Mouse (Mus musculus) R1 (cell line): ENCODE measurements around the gene Fam184b.

Experiments
- DNase-seq: peaks from one replicate; pipeline ENCODE4 v3.0.0-alpha.2; 2018; ENCODE audit warnings: low read depth, low spot score

Fam184b gene

DNA sequence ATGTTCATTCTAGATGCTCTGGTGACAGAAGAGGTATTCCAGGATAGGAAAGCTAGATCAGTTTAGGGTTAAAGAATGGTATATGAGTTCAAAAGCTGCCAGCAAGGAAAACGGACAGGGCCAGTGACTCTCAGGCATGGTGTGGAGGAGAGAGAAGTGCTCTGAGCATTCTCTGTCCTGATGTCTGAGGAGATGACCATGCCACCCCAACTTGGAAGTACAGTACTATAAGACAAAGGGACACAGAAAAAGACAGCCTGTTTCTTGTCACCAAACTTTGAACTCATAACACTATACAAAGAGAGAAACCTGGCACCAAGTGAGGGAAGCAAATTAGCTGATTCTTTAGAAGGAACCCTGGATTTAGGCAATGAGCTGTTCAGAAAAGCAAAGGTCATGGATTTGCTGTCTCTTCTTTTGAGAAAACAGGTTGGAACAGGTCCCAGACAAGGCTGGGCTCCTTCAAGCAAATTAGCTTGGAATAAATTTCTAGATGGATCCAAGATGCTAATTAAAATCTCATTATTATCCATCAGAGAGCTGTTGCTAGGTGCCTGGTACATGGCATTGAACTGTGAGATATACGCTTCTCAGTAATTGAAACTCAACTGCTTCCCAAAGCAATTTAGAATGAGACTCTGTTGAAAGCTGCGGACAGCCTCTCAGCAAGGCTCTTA, 43.9 kb downstream of the Fam184b start:
- no peak for DNase-seq

DNA sequence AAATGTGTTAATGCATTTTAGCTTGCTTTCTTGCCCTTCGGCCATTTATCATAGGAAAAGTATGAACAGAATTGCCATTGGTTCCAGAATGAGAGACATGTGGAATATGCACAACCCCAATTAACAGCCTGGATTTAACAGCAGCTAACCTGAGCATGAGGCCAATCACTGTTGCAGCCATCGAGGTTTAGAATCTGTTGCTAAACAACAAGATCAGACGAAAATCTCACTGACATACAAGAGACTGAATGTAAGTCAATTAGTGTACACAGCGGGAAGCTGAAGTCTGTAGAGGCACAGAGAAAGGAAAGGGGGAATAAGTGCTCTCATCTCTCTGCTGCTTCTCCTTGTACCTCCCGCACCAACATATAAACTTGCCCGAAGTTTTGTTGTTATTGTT, 46.1 kb downstream of the Fam184b start:
- DNase-seq = peak; percentile 42

DNA sequence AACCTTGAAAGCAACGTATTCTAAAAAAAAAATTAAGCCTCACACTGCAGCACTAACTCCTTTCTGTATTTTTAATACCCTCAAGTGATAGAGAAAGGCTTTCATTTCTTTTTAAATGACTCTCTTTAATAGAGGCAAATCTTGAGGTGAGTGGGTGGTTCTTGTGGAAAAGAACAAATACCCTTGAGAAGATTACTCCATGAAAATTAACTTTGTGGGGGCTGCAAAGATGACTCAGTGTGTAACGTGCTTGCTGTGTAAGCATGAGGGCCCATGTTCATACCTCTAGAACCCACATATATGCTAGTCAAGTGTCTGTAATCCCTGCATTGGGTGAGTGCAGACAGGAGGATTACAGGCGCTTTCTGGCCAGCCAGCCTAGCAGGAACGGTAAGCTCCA, 49.3 kb downstream of the Fam184b start:
- no peak for DNase-seq

DNA sequence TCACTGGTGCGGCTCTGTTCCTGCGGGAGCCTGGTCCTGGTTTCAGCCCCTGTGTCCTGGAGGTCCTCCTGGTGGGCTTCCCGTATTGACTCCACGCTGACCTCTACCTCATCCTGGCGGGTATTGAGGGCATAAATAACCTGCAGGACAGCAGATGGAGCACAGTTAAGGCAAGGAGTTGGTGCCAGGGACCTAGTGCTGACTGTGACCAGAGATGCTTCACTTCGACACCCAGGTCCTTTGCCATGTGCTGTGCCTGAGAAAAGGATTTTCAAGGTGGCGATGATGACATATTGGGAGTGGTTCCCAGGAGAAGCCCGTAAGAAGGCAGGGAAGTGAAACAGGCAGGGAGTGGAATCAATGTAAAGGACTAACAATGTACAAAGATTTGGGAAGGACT, 54.8 kb downstream of the Fam184b start:
- no peak for DNase-seq

DNA sequence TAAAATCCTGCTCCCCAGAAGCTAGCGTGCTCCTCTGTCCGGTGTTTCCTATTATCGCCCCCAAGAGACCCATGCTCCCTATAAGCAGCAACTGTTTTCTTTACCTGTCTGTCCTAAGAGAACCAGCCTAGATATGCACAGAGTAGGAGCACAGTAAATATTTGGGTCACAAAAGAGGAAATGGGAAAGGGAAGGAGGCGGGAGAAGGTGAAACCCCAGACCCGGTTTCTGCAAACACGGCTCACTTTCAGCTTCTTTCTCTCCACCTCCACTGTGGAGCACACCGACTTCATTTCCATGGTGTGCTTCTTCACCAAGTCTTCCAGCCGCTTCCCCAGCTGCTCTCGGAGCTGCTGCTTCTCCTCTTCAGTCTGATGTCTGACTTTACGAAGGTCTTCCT, 59.1 kb downstream of the Fam184b start:
- no peak for DNase-seq

DNA sequence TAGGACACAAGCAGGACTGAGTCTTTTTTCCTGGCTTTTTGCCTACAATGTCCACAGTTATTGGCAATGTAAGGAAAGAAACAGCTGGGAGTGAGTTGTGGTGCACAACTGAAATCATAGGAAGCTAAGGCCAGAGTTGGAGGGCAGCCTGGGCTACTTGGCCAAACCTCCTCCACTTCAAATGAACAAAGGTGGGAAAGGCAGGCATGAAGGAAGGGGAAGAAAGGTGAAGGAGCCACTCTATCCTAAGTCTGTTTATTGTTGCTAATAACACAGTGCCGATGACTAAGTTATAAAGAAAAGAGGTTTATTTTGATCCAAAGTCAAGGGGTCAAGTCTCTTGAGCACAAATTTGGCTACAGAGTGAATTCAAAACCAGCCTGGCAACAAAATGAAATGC, 62.0 kb downstream of the Fam184b start:
- DNase-seq = no peak

DNA sequence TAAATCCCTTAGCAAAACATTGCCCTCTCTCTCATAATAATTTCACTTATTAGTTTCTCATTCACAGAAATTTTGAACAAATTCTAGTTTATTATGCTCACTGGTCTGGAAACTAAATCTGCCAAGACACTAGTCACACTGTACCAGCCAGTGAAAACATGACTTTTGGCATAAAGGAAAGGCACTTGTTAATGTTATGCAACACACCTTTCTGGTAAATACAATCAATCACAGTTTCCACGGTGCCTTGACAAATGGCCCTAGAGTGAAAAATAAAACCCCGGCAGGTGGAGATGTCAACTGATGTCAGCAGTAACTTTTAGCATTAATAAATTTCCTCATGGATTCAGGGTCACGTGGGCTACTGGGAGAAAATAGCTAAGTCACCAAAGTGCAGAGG, 62.7 kb downstream of the Fam184b start:
- no peak for DNase-seq

DNA sequence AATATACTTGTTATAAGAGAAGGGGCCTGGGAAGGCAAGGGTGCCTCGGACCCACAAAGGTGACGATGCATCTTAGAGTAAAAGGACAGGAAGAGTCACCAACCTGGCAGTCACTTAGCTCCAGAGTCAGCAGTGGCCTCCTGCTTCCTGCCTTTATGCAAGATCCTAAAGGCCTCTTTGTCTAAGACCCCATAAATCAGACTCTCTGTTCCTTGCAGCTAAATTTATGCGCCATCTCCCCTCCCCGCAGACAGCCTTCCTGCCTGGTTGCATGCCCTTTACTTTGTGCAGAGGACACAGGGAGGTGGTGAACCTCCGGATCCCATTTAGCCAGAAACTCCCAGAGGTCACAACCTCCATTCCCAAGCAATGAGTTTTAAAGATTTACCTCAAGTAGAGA, 66.6 kb downstream of the Fam184b start:
- DNase-seq = peak; percentile 23

DNA sequence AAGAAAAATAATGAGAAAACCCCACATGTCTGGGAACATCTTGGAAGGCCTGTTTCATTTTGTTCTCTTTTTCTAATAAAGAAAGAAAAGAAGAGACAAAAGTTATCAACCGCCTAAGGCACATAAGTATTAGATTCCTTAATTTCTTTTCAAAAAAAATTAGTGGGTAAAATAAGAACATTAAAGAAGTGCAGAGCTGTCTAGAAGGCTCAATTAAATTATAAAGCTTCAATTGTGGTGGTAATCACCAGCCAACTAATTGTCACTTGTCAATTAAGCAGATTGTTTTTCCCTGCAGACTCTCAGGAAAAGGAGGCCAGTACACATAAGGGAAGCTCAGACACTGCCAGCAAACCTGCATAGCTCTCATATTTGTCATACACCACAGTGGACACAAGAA, 73.6 kb downstream of the Fam184b start:
- DNase-seq = no peak

DNA sequence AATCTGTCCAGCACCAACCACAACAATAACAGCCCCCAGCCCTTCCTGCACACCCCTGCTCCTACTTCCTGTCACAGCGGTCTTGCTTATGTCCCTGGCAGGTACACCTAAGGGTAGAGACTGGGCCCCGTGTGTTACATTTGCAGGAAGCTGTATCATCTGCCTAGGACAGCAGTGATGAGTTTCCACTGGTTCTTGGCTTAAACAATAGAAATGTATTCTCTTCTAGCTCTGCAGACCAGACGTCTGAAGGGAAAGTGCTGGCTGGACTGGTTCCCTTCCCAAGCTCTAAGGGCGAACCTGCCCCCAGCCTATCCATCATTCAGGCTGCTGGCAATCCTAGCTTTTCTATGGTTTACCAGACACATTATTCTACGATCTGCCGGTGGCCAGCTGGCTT, 75.4 kb downstream of the Fam184b start:
- no peak for DNase-seq

DNA sequence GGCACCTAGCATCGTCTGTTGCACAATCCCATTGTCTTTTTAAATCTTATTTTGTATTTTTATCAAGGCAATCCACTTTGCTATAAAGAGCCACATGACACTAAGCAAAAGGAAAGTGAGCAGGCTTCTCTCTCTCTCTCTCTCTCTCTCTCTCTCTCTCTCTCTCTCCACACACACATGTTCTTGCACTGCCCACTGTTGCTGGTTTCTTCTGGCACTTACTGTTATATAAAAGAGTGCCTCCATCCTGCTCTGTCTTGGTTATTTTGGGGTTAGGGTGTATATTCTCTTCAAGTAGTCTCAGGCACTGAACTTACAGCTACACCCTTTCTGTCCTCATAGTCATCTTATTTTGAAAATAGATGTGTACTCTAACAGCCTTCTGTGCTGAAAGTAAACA, 89.8 kb downstream of the Fam184b start:
- DNase-seq = no peak

DNA sequence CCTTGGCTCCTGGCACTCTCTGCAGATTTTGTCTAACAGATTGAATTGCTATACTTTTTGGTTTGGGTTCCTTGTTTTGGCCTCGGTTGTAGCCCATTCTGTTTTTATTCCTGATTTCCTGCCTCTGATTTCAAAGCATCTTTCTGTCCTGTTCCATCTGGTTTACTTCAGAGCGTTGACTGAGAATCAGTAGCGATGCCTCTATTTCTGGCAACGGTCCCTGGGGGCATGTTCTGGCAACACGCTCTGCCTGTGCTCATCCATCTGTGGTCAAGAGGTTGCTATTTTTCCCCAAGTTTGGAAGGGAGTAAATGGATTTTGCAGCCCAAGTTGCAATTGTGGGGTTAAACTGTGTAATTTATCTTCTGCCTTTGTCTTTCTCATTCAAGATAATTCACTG, 96.0 kb downstream of the Fam184b start:
- no peak for DNase-seq

DNA sequence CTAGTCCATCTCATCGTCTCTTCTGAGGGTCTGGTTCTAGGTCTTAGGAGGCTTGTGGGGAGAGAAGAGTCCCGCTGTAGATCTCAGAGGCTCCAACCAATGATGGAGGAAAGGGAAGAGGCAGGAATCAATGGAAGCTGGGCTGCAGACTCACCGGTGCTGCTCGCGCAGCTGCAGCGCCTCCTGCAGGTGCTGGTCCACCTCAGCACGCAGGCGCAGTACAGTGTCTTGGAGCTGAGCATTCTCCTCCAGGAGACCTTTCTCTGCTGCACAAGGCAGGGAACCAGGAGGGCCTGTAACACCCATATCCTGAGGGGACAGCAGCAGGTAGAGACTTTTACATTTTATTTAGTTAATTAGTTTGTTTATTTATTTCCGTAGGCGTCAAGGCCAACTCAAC, 99.9 kb downstream of the Fam184b start:
- peak; percentile 77 for DNase-seq

DNA sequence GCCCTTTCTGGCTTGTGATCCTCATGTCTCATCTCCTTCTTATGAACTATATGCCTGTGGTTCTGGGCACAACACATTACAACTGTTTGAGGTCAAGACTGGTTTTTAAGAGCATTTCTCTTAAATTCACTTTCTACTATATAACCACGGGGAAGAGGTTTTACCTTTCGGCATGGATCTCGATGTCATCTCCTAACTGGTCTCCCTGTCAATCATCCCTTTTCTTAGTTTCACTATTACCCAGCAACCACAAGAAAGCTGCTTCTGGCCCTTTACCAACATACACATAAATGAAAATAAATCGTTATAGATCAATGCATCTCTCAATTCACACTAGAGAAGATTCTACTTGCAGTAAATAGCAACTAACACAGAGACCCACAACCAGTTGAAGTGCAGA, 104.2 kb downstream of the Fam184b start:
- DNase-seq = no peak

DNA sequence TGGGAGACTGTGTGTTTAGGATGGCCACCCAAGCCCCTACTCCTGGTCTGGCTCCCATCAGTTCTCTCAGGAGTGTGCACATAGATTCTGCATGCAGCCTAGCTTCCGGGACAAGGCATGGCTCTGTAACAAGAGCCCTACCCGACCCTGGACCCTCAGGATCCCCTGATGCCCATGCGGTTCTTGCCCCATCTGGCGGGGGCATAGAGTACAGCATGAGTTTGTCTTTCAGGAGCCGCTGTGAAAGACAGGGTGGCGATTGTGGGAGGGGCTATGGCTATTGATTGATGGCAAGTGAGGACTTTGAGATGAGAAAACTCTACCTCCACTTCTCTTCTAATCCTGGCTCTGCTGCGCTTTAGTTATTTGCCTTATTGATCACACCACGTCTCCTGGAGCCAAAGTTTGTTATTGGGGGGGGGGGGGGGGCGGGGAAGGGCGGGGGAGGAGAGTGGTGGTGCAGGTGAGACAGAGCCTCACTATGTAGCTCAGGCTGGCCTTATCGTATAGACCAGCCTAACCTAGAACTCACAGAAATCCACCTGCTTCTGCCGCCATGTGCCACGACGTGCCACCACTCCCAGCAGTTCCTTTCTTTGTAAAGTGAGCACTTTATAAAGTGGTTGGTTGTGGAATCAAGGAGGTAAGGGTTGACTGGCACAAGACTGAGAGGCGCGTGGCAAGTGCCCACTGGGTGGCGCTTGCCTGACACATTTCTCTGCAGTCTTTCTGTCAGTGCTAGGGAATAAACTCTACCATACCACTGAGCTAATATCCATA, 104.9 kb downstream of the Fam184b start:
- peak; percentile 93 for DNase-seq

DNA sequence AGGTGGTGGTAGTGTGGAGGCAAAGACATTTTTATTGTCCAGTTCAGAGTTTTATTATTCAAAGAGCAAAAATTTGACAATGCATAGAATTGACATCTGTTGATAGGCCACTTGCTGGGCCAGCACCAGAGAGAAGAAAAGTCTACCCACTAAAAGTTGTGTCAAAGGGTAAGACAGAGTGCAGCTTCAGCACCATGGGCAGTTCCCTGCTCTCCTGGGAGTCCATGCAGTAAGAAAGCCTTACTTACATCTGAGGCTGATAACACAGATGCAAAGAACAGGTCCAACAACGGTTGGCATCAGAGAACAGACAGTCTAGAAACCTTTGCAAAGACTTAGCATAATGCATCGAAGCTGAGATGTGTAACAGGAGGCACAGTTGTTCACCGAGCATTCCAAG, 109.7 kb downstream of the Fam184b start:
- peak; percentile 71 for DNase-seq

DNA sequence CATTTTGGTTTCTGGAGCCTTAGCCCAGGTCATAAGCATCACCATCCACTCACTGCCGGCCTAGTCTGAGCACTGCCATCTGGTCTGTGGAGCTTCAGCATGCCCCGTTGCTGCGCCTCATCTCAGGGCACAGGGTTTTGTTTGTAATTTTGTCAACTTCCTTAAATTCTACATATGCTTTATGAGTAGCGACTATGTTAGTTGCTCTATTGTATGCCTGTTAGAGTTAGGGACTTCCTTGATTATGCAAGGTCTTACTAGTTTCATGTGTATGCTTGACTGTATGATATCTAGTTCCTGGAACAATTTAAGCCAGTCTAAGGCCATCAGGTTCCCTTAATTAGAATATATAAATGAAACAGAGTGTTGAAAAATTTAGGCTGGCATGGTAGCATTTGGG, 113.1 kb downstream of the Fam184b start:
- no peak for DNase-seq

DNA sequence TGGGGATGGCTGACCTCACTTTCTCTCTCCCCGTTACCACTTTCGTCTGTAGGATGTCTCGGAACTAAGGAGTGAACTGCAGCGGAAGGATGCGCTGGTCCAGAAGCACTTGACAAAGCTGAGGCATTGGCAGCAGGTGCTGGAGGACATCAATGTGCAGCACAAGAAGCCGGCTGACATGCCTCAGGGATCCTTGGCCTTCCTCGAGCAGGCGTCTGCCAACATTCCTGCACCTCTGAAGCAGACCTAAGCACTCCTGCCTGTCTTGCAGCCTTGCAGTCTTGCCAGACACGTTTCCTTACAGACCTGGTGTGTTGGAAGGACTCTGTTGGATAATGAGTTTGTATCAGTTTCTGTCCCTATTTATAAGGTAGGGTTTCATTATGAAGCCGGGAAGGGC, 114.3 kb downstream of the Fam184b start:
- DNase-seq = no peak

DNA sequence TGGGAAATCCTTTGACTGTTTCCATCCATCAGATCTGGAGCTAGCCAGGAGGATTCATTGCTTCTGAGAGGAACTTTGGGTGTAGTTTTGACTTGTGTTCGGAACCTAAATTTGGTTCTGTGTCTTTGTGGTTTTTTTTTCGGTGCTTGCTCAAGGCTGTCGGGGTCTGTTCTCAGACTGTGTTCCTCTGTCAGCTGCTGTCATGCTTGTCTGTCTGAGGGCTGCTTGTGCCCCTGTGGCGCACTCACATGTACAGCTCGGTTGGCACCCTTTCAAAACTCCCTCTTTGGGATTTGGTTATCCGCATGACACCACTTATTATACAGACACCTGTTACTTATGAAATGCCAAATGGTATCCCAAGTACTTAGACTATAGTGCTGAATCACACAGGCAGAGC, 117.8 kb downstream of the Fam184b start:
- no peak for DNase-seq

DNA sequence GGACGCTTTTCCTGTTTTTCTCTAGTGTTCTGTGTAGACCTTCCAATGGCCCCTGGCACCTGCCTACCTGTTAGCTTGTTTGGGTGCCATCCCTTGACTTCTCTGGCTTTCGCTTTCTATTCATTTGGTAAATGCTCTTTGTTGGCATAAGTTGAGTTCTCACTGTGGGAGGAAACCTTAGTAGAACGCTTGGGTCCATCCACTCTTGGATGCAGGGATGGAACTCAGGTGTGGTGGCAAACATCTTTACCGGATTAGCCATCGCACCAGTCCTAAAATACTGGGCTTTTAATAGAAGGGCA, 118.7 kb downstream of the Fam184b start:
- no peak for DNase-seq

DNA sequence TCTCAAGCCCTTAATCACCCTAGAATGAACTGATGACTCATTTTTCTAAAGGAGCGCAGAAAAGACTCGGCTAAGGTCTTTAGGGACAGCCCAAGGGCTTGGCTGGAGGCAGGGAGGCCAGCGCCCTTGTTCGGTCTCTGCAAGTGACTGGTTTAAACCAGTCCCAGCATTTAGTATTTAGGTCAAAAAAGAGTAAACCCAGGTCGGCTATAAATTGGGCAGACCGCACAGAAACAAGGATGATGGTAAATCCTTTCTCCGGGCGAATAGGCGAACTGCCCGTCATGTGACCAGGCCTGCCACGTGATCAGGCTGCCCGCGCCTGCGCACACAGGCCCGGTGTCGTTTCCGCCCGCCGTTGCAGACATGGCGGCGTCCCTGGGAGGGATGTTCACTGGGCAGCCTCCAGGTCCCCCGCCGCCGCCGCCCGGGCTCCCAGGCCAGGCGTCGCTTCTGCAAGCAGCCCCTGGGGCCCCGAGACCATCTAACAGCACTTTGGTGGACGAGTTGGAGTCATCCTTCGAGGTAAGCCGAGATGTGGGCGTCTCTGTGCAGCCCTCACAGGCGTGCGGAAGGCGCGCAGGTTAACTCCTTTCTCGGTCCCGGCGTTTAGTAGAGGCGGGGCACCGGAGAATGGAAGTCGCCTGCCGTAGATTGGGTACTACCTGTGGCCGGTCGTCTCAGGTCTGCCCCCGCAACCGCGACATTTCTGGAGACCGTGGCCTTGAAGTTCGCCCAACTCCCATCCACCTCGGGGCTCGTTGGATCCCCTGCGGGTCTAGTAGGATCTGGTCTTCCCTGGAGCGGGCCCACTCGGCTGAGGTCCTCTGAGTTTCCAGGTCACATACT, 119.2 kb downstream of the Fam184b start, which contains the start of gene Med28:
TSS of gene Med28 (plus strand) at position 270 of the 849 bp plus-strand sequence.
- DNase-seq = peak; percentile 87

DNA sequence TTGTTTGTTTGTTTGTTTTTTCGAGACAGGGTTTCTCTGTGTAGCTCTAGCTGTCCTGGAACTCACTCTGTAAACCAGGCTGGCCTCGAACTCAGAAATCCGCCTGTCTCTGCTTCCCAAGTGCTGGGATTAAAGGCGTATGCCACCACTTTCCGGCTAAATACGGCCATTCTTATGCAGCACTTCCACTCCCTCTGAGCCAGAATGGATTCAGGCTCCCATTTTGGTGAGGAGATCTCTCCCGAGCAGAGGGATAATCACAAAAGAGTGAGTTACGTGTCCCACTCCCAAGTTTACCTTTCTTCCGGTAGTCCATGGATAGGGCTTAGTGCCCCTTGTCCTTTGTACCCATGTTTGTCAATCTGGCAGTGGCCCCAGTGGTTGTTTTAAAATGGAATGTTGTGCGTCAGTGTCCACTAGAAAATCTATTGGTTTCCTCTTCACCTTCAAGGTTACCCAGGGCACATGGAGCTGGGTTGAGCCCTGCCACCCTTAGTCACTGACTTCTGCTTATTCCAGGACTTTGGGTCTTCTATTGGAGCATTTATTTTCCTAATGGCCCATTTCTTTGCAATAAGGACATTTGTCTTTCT, 124.2 kb downstream of the Fam184b start:
- DNase-seq = peak; percentile 54
